Mouse (Mus musculus) B cell, adult 2 months (primary cell): ENCODE measurements at regions not wholly inside any gene's neighbourhood (a gene's known extent, or its start where the extent isn't known, plus 50 kb on each side); places are given as distances from the start of the nearest gene placed in this dataset.
"Not testable (repeated sequence)": the region's sequence is repeated elsewhere in the genome, so short reads cannot be mapped to it uniquely, and the experiment has no call there.

Source experiments
- DNase-seq, 2 experiments: peaks; one replicate each; pipeline ENCODE4 v3.0.0; 2022

DNA sequence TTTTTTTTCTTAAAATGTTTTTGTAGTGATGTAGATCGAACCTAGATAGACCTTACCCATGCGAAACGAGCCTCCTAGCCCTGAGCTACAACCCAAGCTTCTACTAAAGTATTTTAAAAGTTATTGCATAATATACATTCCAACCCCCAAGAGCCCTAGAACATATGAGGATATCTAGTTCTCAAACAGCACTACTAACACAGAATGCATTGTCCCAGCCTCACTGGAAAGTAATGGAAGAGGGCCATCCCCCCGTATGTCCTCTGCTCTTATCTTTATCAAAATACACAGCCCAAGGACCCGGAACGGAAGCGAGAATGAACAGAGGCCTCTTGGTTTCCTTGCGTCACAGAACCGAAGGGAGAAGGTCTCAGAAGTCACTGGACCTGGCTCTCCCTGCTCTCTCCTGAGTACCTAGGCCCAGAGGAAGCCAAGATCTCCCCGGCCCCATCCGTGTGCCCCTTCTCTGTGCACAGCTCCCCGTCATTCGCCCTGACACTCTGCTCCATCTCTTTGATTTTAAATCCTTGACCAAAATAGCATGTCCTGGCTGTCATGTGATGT is 165.0 kb upstream of the Pkdcc start:
- DNase-seq = no peak

DNA sequence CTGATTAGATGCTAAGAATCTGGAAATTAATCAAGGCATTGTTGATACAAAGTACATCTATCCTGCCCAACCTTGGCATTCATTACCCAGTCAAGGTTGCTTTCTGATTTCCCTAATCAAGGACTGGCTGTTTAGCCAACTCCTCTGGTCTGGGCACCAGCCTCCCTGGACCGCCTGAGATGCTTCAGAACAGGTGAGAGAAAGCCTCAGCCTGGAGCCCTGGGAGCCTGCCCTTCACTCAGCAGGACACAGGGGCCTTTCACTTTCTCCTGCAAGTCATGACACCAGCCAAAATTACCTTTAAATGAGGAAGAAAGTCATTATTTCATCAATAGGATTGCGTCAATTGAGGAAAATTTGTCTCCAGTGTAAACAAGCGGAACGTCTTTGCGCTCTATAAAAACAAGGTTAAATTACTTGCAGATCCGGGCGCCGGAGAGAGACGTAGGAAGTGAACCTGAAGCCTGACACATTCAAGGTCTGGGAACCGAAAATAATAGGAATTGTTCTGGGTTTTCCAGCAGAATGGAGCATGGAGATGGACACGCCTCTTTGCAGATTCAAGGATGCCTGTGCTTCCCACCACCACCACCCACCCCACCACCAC is 164.4 kb upstream of the Pkdcc start:
- no peak for DNase-seq

DNA sequence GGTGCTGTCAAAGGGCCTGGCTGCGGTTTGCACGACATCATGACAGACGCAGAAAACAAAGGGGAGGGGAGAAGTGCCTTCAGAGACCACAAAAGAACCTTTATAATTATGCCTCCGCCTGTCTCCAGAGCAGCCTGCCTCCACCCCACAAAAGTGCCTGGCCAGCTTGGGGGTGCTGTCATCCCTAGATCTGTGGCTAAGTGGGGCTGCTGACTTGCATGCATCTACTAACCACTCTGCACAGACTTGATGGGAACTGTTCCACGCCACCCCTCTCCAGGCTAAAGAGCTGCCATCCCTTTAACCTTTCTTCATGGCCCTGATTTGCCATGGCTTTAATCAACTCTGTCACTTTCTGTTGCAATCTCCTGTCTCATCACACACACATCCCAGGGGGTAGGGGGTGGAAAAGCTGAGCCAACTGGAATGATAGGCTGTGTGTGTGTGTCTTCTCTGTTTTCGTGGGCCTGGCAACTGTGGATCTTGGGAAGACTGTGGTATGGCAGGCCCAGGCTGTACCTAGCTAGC is 162.4 kb upstream of the Pkdcc start:
- no peak for DNase-seq

DNA sequence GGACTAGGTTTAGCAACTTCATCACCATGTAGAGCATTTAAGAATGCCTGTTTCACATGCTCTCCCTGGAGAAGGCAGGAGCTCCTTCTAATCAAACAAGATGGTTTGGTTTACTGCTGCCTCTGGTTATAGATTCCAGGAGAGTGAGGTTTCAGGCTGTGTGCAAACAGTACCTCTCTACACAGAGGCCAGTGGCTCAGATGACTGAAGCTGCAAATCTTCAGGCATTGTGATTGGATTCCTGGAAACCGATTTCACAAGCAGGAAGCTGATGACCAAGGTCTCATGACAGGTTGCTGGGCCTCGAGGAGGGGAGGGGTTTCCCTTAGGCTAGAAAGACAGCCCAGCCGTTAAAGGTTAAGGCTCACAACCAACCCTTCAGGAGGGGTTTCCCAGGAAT is 157.3 kb upstream of the Pkdcc start:
- DNase-seq = no peak

DNA sequence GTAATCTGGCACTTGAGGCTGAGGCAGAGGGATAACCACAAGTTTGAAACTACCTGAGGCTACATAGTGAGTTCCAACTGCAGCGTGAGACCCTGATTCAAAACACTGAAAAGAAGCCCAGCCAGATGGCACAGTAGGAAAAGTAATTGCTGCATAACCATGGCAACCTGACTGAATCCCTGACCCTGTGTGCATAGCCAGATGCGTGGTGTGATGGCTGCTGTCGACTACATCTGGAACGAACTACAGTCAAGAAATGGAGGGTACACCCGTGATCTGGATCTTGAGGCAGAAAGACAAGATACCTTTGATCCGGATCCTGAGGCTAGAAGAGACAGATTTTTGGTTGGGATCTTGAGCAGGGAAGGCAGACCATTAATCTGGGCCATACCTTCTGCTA is 153.2 kb upstream of the Pkdcc start:
- DNase-seq = no peak

DNA sequence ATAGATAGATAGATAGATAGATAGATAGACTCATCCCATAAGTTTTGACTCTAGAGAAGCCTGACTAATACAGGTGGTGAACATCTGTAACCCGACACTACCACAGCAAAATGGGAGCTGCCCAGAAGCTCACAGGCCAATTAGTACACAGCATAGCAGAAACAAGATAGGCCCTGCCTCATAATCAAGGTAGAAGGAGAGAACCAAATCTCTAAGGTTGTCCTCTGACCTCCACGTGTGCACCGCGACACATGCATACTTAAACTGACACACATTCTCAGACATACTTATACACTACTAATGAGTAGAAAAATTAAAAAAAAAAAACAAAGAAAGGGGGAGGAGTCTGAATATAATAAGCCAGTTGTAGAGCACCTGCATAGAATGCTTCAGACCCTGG is 151.2 kb upstream of the Pkdcc start:
- DNase-seq = no peak

DNA sequence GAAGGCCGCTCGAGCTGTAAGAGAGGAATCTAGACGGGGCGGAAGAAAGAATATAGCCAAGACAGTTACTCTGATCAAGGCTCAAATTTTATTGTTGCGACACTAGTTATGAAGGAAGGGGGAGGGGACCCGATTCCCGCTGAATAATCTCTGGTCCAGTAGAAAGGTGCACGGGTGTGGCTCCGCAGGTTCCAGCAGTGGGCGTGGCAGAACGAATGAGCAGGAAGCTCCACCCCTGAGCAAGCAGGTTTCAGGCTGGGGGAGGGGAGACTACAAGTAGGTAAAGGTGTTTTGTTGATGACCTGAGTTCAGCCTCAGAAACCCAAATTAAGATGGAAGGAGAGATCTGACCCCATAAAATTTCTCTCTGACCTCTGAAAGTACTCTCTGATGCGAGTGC is 150.7 kb upstream of the Pkdcc start:
- not testable (repeated sequence) for DNase-seq

DNA sequence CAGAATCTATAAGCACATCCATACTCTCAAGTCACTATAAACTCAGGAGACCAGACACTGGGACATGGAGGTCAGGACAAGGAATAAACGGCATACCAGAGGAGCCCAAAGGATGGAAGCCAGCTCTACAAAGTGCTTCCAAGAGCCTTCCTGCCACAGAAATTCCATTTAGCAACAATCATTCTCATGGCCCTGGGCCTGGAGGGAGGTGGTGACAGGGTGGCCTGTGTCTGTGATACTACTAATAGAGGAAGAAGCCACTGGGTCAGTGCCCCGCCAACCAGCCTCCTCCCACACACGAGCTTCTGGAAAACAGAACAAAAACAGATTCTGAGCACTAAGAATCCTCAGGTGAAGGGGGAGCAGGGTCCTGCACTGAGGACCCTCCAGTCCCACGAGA is 145.8 kb upstream of the Pkdcc start:
- no peak for DNase-seq

DNA sequence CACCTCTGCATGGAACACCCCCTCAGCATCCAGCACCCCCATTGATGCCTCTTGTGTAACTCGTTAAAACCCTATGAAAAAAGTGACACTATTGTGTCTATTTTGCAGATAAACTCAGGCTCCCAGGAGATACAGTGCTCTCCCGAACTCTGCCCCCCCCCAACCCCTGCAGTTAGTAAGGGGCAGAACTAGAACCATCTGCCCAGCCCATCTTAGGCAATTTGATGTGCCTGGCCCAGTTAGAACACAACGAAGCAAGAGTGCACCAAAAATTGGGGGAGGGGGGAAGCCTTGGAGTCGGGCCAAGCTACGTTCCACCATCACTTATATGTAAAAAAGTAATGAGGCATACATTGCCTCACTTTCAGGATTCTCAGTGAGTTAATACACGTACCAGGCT is 143.3 kb upstream of the Pkdcc start:
- DNase-seq = no peak

DNA sequence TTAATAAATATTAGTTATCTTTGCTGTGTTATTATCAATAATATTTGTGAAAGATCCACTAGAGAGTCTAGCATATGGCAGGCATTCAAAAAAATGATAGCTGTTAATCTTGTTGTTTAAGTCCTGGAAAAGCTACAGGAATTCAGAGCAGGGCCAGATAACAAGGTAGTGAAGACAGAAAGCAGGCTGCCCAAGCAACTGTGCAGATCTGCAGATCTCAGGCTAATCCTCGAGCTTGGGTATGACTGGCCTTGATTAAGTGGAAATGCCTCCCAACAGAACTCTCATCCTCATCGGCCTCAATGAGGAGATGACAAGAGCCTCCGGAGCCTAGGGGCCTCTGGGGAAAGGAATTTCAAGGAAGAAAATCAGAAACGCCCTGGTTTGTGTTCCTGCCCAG is 142.9 kb upstream of the Pkdcc start:
- no peak for DNase-seq

DNA sequence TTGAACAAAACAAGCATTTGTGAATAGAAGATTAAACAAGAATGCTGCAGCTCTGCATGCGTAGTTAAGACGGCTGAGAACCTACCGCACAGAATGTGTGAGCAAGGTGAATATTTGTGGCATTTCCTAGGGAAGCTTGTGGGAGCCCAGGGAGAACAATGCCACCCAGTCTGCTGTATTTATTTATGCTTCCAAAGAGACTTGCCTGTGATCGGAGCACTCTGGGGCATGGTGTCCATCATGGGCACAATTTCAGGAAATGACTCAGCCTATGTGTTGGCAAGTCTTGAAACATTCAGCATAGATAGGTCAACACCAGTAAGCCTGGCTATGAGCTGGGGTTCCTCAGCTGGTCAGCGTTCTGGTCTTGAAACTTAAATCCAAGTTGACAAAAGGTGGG is 140.2 kb upstream of the Pkdcc start:
- no peak for DNase-seq

DNA sequence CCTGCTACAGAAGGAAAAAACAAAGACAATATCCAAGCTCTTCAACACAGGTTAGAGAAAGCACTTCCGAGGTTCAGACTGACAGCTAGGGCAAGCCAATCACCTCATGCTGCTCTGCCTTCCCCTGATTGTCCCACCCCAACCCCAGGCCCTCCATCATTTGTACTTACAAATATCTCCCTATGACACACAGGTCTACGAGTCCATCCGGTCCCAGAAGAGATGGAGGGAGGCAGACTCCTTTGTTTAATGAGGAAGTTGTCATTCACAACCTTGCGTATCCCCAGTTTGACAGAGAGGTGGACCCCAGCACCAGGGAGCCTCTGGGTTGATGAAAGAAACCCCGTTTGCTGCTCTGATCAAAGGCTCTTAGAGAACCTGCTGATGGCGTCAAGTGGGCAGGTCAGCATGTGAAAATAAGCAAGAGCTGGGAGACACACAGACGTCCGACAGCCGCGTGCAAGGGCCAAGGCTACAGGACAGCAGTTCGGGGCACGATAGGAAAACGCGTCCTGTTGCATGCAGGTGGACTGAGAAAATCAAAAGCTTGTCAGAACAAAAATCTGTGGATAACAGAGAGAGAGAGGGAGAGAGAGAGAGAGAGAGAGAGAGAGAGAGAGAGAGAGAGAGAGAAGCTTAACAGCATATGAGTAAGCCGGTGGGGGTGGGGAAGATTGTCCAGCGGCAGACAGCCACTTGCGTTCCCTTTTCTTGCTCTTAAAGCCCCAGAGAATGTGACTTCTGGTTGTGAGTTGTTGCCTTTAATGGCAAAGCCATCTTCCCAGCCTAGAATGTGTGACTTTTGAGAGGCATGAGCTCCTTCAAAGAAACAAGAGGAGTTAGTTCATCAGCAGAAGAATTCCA is 137.1 kb upstream of the Pkdcc start:
- no peak for DNase-seq

DNA sequence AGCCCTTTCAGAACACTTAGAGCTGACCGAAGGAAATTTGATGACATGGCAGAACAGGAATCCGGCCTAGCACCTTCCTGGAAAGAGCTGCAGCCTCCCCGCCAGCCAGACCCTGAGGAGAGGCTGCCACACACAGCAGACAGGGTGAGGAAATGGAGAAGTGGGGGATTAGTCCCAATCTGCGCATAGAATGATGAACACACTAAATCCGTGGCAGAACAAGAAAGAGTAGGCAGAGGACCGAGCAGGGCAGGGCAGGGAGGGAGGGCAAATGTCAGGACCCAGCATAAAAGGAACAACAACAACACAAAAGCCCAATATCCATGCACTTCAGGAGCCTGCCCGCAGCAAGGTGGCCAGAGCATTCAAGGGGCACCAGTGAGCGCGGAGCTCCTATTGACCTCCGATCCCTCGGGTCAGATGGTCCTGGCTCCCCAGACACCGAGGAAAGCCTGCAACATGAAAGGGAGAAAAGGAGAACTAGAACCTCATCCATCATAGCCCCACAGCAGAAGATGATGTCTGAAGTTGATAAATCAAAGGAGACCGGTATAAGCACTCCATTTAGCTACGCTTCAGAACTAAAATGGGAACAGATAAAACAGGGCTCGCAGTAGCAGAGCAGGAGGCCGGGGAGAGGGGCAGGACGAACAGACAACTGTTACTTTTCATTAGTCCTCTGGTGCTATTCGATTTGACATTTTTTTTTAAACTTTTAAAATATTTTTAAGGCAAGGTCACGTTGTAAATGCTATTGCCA is 136.3 kb upstream of the Pkdcc start:
- DNase-seq = no peak

DNA sequence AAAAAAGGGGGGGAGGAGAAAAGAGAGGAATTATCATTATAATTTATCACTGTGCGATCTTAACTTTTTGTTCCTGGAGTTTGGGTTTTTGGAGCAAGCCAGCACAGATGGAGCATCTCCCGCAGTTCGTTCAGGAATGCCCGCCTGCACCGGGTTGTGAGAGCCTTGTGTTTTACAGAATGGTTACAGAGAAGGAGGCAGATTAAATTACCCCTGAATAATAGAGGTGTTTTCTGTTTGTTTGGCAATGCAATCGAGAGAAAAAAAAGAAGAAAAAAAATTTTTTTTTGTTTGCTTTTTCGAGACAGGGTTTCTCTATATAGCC is 135.8 kb upstream of the Pkdcc start:
- DNase-seq = no peak

DNA sequence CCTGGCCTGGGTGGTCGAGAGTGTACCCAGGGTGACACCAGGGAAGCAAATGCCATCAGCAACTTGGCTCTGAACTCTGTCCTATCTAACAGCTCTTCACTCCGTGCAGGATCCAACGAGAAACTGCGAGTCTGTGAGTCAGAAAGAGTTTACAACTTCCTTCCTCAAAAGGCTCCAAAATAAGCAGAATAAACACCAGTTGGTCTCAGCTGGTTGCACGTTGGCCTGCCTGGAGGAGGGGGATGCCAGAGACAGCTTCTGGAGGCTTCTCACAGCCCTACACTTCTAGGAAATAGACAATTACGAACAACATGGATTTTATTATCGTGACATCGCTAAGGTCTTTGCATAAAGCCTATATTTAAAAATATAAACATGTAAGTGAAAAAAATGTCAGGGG is 133.4 kb upstream of the Pkdcc start:
- no peak for DNase-seq

DNA sequence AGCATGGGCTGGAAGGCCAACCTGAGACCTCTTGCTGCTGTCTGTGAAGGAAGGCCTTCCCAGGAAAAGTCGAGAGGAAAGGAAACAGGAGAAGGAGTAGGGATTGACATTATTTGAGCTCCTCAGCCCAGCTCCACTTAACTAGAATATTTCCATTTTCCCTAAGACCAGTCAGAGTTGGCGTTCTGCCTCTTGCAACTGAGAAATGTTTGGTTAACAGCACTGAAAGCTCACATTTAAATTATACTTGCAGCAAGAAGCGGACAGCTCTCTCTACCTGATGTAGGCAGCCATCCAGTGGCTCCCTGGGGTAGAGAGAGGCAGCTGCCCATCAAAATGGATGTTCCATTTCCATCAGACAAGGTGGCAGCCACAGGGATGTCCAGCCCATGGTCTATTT is 131.6 kb upstream of the Pkdcc start:
- DNase-seq = no peak

DNA sequence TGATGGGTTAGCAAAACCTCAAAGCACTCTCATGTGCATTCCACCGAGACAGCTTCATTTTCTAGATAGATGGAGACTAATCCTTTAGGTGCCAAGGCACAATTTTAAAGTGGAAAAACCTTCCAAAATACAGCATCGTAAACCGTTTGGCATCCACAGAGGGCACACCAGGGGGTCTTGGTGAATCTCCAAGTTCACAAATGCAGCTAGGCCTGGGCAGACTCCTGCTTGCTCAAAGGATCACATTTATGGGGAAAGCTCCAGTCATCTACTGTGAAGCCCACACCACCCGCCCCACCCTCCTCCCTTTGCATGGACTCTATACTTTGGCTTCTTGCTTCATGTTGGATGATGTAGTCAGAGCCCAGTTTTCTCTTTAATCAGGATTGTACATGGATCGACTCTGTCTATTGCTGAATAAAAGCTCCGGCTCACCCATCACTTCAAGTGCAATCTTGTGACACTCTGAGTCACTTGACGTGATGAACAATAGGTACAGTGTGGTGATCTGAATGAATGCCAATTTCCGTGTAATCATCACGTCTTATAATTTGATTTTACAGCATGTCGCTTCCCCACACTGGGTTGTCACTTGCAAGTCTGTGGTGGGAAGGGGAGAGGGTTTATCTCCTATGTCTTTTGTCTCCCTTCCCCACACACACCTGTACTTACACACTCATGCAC is 129.2 kb upstream of the Pkdcc start:
- no peak for DNase-seq

DNA sequence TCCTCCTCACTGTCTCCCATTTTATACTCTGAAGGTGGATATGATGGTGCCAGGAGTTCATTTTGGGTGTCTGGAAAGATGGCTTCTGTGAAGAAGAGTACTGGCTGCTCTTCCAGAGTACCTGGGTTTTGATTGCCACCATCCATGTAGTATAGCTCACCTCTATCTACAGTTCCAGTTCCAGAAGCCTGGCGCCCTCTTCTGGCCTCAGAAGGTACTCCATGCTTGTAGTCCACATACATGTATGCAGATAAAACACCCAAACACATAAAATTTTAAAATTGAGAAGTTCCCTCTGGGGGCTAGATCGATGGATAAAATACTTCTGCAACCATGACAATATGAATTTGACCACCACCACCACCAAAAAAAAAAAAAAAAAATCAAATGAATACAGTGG is 128.4 kb upstream of the Pkdcc start:
- DNase-seq = peak; percentile 23 to 25

DNA sequence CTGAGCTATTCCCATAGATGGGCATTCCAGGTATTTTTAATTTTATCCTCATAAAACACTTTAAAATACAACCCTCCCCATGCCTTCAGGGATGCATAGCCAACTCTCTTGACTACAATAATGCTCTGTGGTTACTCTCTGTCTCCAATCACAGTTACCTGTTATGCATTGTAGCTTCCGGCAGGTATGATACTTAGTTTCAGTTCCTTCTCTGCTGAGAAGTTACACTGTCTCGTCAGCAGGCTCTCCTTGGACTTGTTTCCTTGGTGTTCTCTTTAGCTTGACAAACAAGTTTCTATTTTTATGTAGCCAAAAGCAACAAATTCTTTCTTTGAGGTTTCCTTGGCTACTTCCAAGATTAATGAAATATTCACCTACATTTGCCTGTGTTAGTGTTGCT is 126.6 kb upstream of the Pkdcc start:
- DNase-seq = peak; percentile 7 to 27

DNA sequence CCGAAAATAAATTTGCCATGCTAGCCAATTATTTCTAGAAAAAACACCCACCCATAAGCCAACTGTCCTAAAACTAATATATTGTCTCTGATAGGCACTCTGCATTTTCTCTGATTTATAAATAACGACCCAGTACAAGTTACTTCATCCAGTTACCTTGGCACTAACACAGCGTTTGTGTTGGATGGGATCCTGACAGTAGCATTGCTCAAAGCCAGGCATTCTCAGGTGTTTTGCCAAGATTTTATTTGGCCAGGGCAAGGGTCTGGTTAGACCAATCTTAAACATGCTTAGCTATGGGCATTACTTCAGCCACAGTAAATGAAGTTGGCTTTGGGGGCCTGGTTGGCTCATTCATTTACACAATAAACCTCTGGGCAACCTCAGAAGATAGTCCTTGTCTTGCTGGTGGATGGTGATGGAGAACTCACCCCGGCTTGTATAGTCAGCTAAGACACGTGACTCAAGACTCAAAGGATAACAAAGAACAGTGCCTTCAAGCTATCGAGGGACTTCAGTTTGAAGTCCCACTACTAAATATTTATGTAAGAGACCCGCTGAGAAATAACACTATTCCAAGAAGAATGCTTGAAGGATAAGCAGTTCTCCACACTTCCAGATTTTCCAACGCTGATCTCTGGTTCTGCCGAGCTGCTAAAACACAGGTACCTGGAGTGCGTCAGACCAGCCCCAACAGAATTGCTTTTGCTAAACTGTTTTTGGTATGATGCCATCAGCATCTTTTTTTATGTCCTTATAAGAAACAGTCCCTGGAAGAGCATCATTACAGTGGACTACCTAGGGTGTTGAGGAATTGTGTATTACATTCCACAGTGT is 125.0 kb upstream of the Pkdcc start:
- no peak for DNase-seq

DNA sequence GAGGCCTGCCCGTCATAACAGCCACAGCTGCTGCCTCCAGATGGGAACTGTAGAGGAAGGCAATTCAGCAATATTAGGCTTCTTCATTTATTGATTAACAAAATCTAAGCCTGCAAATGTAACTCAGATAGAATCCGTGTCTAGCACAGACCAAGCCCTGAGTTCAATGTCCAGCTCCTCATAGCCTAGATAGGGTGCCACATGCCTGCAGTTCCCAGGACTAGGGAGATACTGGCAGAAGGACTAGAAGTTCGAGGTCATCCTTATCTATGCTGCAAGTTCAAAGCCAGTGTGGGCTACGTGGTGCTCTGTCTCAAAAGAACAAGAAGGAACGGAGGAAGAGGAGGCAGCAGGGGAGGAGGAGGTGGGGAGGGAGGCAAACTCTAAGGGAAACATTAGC is 121.2 kb upstream of the Pkdcc start:
- no peak for DNase-seq

DNA sequence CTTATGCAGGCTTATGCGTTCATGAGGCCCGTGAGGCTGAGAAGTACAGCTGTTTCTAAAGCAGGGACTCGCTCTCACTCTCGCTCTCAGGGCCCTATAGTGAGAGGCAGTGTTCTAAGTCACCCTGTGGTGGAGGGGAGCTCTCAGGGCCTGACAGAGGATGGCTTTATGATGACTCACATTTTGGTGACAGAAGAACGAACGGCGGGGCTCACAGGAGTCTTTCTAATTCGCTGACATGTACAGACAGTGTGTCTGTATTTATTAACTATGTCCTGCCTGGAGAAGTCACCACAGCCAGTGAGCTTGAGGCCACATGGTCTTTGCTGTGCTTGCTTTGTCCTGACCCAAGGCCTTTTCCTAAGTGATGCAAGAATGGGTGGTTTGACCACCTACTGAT is 118.6 kb upstream of the Pkdcc start:
- DNase-seq = no peak
